Mouse (Mus musculus): Measurements from ENCODE around the gene Txlna.

Gene Txlna

GRCm38 (mm10) chr4:129640638-129641467, at the start of gene Txlna:
Gene Txlna, minus strand, starts transcription at chr4:129641065.
- DNase-seq (ENCODE audit: low spot score in 2 of 2), result peak; percentile 92 to 96

- no peak for DNase-seq (ENCODE audit: low spot score in 2 of 2)
These were observed 43.7 kb upstream of the Txlna start for GRCm38 (mm10) chr4:129684531-129684930.

GRCm38 (mm10) chr4:129683901-129684493, 43.1 kb upstream of the Txlna start:
- DNase-seq (ENCODE audit: low spot score in 2 of 2), result no peak

- DNase-seq (ENCODE audit: low spot score in 2 of 2), result no peak
These were observed 41.0 kb upstream of the Txlna start for GRCm38 (mm10) chr4:129681837-129682236.

GRCm38 (mm10) chr4:129672878-129673449, 32.1 kb upstream of the Txlna start:
- DNase-seq (ENCODE audit: low spot score in 2 of 2), result no peak

- peak; percentile 86 to 88 for DNase-seq (ENCODE audit: low spot score in 2 of 2)
These were observed 31.4 kb upstream of the Txlna start, which contains the start of gene Kpna6 for GRCm38 (mm10) chr4:129672083-129672877. Gene Kpna6, minus strand, starts transcription at chr4:129672767.

- peak; percentile 28 to 29 for DNase-seq (ENCODE audit: low spot score in 2 of 2)
These were observed 30.7 kb upstream of the Txlna start for GRCm38 (mm10) chr4:129671491-129672082.

- no peak for DNase-seq (ENCODE audit: low spot score in 2 of 2)
These were observed 21.5 kb upstream of the Txlna start for GRCm38 (mm10) chr4:129662255-129662813.

GRCm38 (mm10) chr4:129661584-129661983, 20.7 kb upstream of the Txlna start:
- no peak for DNase-seq (ENCODE audit: low spot score in 2 of 2)

GRCm38 (mm10) chr4:129654770-129655169, 13.9 kb upstream of the Txlna start:
- no peak for DNase-seq (ENCODE audit: low spot score in 2 of 2)

GRCm38 (mm10) chr4:129650359-129650758, 9.5 kb upstream of the Txlna start:
- no peak for DNase-seq (ENCODE audit: low spot score in 2 of 2)

GRCm38 (mm10) chr4:129648656-129649055, 7.8 kb upstream of the Txlna start:
- no peak for DNase-seq (ENCODE audit: low spot score in 2 of 2)

- no peak for DNase-seq (ENCODE audit: low spot score in 2 of 2)
These were observed 4.3 kb upstream of the Txlna start for GRCm38 (mm10) chr4:129645204-129645603.

GRCm38 (mm10) chr4:129641756-129642155, 891 bp upstream of the Txlna start:
- no peak for DNase-seq (ENCODE audit: low spot score in 2 of 2)

- DNase-seq (ENCODE audit: low spot score in 2 of 2), result peak in 1 of 2 experiments; percentile 32
These were observed 696 bp downstream of the Txlna start for GRCm38 (mm10) chr4:129640101-129640637.

- no peak for DNase-seq (ENCODE audit: low spot score in 2 of 2)
These were observed 1.6 kb downstream of the Txlna start for GRCm38 (mm10) chr4:129639221-129639620.

GRCm38 (mm10) chr4:129633852-129634251, 7.0 kb downstream of the Txlna start:
- no peak for DNase-seq (ENCODE audit: low spot score in 2 of 2)

- DNase-seq (ENCODE audit: low spot score in 2 of 2), result no peak
These were observed 9.0 kb downstream of the Txlna start for GRCm38 (mm10) chr4:129631867-129632266.

- DNase-seq (ENCODE audit: low spot score in 2 of 2), result no peak
These were observed 9.9 kb downstream of the Txlna start for GRCm38 (mm10) chr4:129630944-129631343.

GRCm38 (mm10) chr4:129626035-129626434, 14.8 kb downstream of the Txlna start:
- no peak for DNase-seq (ENCODE audit: low spot score in 2 of 2)

- DNase-seq (ENCODE audit: low spot score in 2 of 2), result no peak
These were observed 15.4 kb downstream of the Txlna start for GRCm38 (mm10) chr4:129625496-129625895.
